Mouse (Mus musculus): ENCODE data around the gene Tnfaip6. TPM values are rescaled to one million over a fixed set of nuclear protein-coding genes. Genes with fewer than 3 reads are reported as not detected.
"Not testable (repeated sequence)": the region's sequence is repeated elsewhere in the genome, so short reads cannot be mapped to it uniquely, and the experiment has no call there.

Tnfaip6 gene
- polyA plus RNA-seq (2015; fragmentation: Nextera tagmentation; extraction: Ambion mirVana), result 3.2 and 3.8 TPM in 2 replicates

DNA sequence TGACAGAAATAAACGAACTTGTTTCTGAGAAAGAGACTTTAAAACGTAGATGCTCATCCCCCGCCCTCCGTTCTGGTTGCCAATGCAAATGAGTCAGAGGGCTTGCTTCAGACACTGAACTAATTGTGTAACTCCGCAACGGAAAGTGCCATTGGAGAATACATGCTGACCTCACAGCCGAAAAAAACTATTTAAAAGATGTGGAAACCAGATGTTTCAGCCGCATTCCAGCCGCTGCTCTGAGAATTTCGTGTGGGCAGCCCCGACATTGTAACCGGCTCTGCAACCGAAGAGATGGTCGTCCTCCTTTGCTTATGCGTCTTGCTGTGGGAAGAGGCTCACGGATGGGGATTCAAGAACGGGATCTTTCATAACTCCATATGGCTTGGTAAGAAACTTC lies at the start of gene Tnfaip6:
TSS of gene Tnfaip6 (plus strand) at position 128 of the 400 bp plus-strand sequence.
- H3K9ac ChIP-seq, result peak within 1 kb of the TSS; percentile 14; the same call in 1 of the 2 replicates
- no peak within 1 kb of the TSS for H3K27ac ChIP-seq (replicated peaks)
- under 1% methylated on average over 17 of the region's 17 CpGs for WGBS
- no peaks in the 10 kb centered on the region for H3K36me3 ChIP-seq
- H3K27me3 ChIP-seq, result no peaks in the 10 kb centered on the region
- peak within 1 kb of the TSS; percentile 61 for H3K4me2 ChIP-seq
- no peaks in the 10 kb centered on the region for H3K9me3 ChIP-seq
- H3K4me3 ChIP-seq, result peak within 1 kb of the TSS; percentile 37
- 0 out of 2 replicates have a peak, but pooled peaks cover 6% of the 10 kb centered on the region for H3K4me1 ChIP-seq (replicated peaks)
- ATAC-seq (ENCODE audit: low FRiP score, low read depth), result peak; percentile 72; the same call in 1 of the 2 replicates

DNA sequence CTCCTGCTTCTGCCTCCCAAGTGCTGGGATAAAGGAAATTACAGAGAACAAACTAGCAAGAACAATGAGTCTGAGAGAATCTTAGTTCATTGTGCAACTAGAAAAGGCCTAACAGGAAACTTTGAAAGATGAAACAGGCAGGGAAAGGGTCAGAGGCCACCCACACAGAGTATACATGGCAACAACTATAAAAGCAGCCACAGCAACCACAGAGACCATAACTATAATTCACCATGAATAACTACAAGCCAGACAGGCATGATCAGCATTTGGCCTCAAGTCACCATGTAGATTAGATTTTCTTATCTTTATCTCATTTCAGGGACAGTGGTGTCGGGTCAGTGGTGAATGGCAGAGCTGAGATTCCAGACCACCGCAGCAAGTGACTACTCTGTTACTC lies 48.2 kb upstream of the Tnfaip6 start:
- no peaks in the 10 kb centered on the region for H3K9me3 ChIP-seq
- WGBS, result 78% methylated on average over 2 of the region's 2 CpGs
- no peaks in the 10 kb centered on the region for H3K27me3 ChIP-seq
- H3K27ac ChIP-seq (replicated peaks), result no peak overlapping the region
- no peaks in the 10 kb centered on the region for H3K36me3 ChIP-seq
- H3K4me3 ChIP-seq, result no peak overlapping the region
- no peak overlapping the region for H3K4me2 ChIP-seq
- no peak for ATAC-seq (ENCODE audit: low FRiP score, low read depth)
- no peak overlapping the region for H3K9ac ChIP-seq
- no peaks in the 10 kb centered on the region for H3K4me1 ChIP-seq (replicated peaks)

DNA sequence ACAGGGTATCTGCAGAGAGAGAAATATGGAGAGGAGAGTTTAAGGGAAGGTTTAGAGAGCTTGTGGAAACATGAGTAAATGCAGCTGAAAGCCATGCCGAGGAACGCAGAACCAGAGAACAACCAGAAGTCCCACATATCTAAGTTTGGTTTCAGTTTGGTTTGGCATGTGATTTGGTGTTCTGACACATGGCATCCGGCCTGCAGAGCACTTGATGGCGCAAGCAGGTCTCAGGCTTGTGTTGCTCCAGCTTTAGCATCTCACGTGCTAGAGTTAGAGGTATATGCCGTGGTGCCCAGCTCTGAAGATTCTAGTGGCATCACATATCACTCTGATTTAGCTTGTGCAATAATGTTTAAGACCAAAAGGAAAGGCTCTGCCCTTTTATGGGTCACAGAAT lies 46.4 kb upstream of the Tnfaip6 start:
- WGBS, result 93% methylated on average over 6 of the region's 6 CpGs

DNA sequence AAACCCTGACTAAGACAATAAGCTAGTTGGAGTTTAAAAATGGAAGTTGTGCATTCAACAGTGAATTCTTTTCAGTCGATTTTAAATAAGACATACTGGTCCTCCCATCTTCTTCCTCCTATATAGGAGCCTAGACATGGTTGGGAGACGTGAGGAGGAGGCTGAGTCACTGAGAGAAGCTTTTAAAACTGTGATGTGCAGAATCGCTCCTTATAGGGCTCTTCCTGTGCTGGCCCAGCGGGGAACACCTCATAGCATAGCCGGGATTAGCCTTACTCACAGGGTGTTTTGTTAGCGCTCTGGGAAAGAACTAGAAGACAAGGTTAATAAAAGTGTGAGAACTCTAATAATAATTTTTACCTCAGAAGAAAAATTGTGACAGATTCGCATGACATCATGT lies 37.8 kb upstream of the Tnfaip6 start:
- no peaks in the 10 kb centered on the region for H3K4me1 ChIP-seq (replicated peaks)
- no peaks in the 10 kb centered on the region for H3K36me3 ChIP-seq
- H3K27ac ChIP-seq (replicated peaks), result no peak overlapping the region
- no peak overlapping the region for H3K4me3 ChIP-seq
- H3K9ac ChIP-seq, result no peak overlapping the region
- H3K9me3 ChIP-seq, result no peaks in the 10 kb centered on the region
- H3K4me2 ChIP-seq, result no peak overlapping the region
- H3K27me3 ChIP-seq, result no peaks in the 10 kb centered on the region
- no peak for ATAC-seq (ENCODE audit: low FRiP score, low read depth)
- 67% methylated on average over 7 of the region's 7 CpGs for WGBS

More for the DNA sequence above, 46.4 kb upstream of the Tnfaip6 start:
- H3K27me3 ChIP-seq, result no peaks in the 10 kb centered on the region
- ATAC-seq (ENCODE audit: low FRiP score, low read depth), result no peak
- no peak overlapping the region for H3K4me3 ChIP-seq
- no peaks in the 10 kb centered on the region for H3K4me1 ChIP-seq (replicated peaks)
- no peak overlapping the region for H3K4me2 ChIP-seq
- no peak overlapping the region for H3K9ac ChIP-seq
- no peaks in the 10 kb centered on the region for H3K9me3 ChIP-seq
- no peak overlapping the region for H3K27ac ChIP-seq (replicated peaks)
- H3K36me3 ChIP-seq, result no peaks in the 10 kb centered on the region

DNA sequence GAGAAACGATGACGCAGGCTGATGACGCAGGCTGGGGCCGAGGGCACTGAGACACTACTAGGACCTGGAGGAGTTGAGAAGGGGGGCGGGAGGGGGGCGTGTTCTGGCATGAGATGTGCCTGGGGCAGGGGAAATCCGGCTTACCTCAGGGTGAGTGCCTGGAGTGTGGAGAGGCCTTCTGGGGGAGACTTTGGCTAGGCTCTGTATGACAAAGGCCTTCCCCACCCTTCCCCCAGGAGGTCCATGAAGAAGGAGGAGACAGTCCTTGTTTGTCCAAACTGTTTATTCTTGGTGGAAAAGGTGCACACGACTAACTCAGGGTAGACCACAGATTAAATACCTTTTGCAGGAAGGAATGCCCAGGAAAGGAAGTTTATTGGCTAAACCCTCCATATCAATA lies 36.3 kb upstream of the Tnfaip6 start:
- WGBS, result 94% methylated on average over 8 of the region's 8 CpGs
- Histone ChIP-seq H3K9ac (no peak overlapping the region), H3K27ac (replicated peaks) (no peak overlapping the region), H3K4me1 (replicated peaks) (no peaks in the 10 kb centered on the region), H3K4me2 (no peak overlapping the region), H3K9me3 (no peaks in the 10 kb centered on the region), H3K27me3 (no peaks in the 10 kb centered on the region), H3K4me3 (no peak overlapping the region), H3K36me3 (no peaks in the 10 kb centered on the region)
- no peak for ATAC-seq (ENCODE audit: low FRiP score, low read depth)

DNA sequence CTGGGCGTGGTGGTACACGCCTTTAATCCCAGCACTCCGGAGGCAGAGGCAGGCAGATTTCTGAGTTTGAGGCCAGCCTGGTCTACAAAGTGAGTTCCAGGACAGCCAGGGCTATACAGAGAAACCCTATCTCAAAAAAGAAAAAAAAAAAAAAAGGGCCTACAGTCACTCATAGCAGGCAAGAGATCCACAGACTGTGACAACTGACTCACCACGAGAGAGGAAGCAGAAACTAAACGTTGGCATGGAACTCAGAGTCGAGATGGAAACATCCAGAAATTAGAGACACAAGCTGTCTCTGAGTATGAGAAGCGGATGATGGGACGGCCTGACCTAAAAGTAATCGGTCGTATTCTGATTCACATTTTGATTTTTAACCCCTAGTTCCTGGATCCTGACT lies 35.5 kb upstream of the Tnfaip6 start:
- not testable (repeated sequence) for ATAC-seq (ENCODE audit: low FRiP score, low read depth); H3K9ac ChIP-seq; H3K9me3 ChIP-seq; H3K4me1 ChIP-seq (replicated peaks); H3K36me3 ChIP-seq; H3K27me3 ChIP-seq; H3K4me3 ChIP-seq; H3K4me2 ChIP-seq; H3K27ac ChIP-seq (replicated peaks)
- WGBS, result 95% methylated on average over 10 of the region's 10 CpGs

DNA sequence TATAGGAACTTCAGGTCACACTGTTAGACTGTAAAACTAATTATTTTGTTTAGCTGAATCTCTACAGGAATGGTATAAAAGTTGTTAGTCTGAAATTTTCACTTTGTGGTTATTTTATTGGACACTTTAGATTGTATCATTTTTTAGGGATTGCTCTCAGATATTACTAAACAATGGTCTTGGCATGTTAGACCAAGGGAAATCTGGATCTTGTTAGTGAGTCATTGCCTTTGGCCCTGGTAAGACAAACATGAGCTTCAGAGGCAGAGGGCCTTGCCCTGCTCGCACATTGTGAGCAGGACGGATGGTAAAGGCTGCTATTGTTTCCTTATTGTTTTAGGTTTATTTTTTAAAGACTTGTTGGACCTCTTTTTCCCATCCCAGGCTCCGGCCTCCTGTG lies 31.4 kb upstream of the Tnfaip6 start:
- Histone ChIP-seq H3K4me1 (replicated peaks) (no peaks in the 10 kb centered on the region), H3K4me3 (no peak overlapping the region), H3K27me3 (no peaks in the 10 kb centered on the region), H3K4me2 (no peak overlapping the region), H3K36me3 (no peaks in the 10 kb centered on the region), H3K9me3 (no peaks in the 10 kb centered on the region), H3K9ac (no peak overlapping the region), H3K27ac (replicated peaks) (no peak overlapping the region)
- 84% methylated on average over 3 of the region's 3 CpGs for WGBS
- ATAC-seq (ENCODE audit: low FRiP score, low read depth), result no peak

DNA sequence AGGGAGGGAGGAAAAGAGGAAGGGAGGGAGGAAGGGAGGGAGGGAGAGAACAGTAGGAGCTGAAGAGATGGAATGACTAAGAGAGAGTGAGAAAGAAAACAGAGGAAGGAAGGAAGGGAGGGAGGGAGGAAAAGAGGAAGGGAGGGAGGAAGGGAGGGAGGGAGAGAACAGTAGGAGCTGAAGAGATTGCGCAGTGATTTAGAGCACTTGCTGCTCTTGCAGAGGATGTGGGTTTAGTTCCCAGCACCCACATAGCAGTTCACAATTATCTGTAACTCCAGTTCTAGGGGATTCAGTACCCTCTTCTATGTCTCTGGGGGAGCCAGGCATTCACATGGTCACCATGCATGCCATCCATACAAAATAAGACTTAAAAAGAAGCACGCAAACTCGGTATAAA lies 26.0 kb upstream of the Tnfaip6 start:
- H3K4me1 ChIP-seq (replicated peaks); H3K27ac ChIP-seq (replicated peaks); H3K36me3 ChIP-seq; H3K9me3 ChIP-seq; H3K27me3 ChIP-seq; ATAC-seq (ENCODE audit: low FRiP score, low read depth); H3K4me2 ChIP-seq; H3K4me3 ChIP-seq; H3K9ac ChIP-seq: not testable (repeated sequence)
- 87% methylated on average over 3 of the region's 3 CpGs for WGBS

DNA sequence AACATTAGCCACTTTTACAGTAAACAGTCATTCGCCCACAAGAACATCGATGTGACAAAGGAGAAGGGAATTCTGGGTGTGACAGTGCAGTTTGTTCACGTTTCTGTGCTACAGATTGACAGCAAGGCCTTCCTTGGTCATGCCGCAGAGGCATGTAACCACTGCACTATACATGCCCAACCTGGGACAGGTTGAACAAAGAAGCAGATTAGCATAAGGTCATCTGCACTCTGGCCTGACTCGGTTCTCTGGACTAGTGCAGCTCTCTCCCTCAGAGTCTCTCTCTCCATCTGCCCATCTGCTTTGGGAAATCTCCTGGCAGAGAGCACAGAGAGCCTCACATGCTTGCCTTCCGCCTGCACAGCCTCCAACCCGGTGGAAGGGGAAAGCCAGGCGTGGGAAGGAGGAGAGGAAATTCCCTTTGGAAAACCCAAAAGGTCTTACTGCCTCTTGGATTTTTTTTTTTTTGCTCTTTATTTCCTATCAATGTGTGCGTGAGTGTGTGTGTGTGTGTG lies 24.4 kb upstream of the Tnfaip6 start:
- no peak overlapping the region for H3K4me3 ChIP-seq
- 72% methylated on average over 9 of the region's 9 CpGs for WGBS
- H3K9ac ChIP-seq, result no peak overlapping the region
- ATAC-seq (ENCODE audit: low FRiP score, low read depth), result no peak
- no peaks in the 10 kb centered on the region for H3K9me3 ChIP-seq
- H3K36me3 ChIP-seq, result no peaks in the 10 kb centered on the region
- H3K27me3 ChIP-seq, result no peaks in the 10 kb centered on the region
- no peak overlapping the region for H3K27ac ChIP-seq (replicated peaks)
- H3K4me1 ChIP-seq (replicated peaks), result 0 out of 2 replicates have a peak, but pooled peaks cover 7% of the 10 kb centered on the region
- H3K4me2 ChIP-seq, result no peak overlapping the region

DNA sequence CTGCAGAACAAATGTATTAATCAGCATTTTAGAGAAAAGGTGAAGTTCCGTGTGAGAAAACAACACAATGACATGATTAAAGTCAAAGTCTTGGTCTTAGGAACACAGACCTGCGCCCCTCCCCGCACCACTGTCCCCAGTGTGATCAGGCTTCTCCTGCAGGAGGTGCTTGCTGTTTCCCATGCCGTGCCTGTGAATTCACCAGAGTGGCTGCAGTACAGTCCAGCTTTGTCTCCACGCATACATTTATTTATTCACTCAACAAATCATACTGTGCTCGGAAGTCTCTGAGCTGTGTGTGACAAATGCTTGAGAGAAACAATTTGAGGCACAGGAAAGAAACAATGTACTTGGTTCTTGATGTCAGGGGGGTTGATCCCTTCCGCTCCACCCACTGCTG lies 21.4 kb upstream of the Tnfaip6 start:
- 23% methylated on average over 7 of the region's 7 CpGs for WGBS
- Histone ChIP-seq H3K36me3 (no peaks in the 10 kb centered on the region), H3K9me3 (no peaks in the 10 kb centered on the region), H3K4me2 (peak overlapping the region; percentile 30), H3K27ac (replicated peaks) (no peak overlapping the region), H3K4me1 (replicated peaks) (0 out of 2 replicates have a peak, but pooled peaks cover 7% of the 10 kb centered on the region), H3K4me3 (no peak overlapping the region), H3K27me3 (no peaks in the 10 kb centered on the region), H3K9ac (0 out of 2 replicates have a peak overlapping the region, but pooled peaks have one; percentile 3)
- ATAC-seq (ENCODE audit: low FRiP score, low read depth), result no peak

DNA sequence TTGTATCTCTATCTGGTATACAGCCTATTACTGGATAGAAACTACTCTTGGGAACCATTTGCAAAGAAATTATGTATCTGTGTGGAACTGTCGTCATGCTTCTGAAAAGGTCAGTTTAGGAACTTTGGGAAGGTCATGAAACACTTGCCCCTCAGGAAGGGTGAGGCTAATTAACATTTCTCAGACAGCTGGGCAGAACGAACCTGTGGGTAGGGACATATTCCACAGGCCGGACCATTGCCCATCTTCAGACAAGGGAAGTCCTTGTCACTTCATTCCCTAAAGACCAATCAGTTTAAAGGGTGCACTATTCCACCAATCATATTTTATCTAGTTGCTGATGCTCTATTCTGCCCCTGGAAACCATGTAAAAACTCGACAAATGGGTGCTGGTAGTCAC lies 10.7 kb upstream of the Tnfaip6 start:
- Histone ChIP-seq H3K27ac (replicated peaks) (no peak overlapping the region), H3K4me1 (replicated peaks) (no peaks in the 10 kb centered on the region), H3K4me2 (no peak overlapping the region), H3K4me3 (no peak overlapping the region), H3K27me3 (no peaks in the 10 kb centered on the region), H3K9ac (no peak overlapping the region), H3K36me3 (no peaks in the 10 kb centered on the region), H3K9me3 (no peaks in the 10 kb centered on the region)
- 65% methylated on average over 4 of the region's 4 CpGs for WGBS
- no peak for ATAC-seq (ENCODE audit: low FRiP score, low read depth)

DNA sequence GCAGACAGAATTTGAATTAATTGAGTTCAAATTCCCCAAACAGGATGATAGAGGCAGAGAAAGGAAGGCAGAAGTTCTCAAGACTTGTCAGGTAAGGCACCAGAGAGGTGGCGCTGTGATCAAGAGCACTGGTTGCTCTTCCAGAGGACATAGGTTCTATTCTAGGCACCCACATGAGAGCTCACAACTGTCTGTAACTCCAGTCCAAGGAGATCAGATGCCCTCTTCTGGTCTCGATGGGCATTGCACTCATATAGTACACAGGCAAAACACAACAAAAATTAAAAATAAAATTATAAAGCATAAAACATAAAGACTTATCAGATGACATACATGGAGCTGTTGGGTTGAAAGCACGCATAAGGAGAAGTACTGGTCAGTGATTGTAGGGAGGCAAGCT lies 8.4 kb upstream of the Tnfaip6 start:
- H3K27me3 ChIP-seq, result no peaks in the 10 kb centered on the region
- H3K4me2 ChIP-seq, result no peak overlapping the region
- H3K4me3 ChIP-seq, result no peak overlapping the region
- no peak overlapping the region for H3K27ac ChIP-seq (replicated peaks)
- no peaks in the 10 kb centered on the region for H3K36me3 ChIP-seq
- no peak for ATAC-seq (ENCODE audit: low FRiP score, low read depth)
- no peak overlapping the region for H3K9ac ChIP-seq
- H3K9me3 ChIP-seq, result no peaks in the 10 kb centered on the region
- WGBS, result 94% methylated on average over 3 of the region's 3 CpGs
- H3K4me1 ChIP-seq (replicated peaks), result no peaks in the 10 kb centered on the region

DNA sequence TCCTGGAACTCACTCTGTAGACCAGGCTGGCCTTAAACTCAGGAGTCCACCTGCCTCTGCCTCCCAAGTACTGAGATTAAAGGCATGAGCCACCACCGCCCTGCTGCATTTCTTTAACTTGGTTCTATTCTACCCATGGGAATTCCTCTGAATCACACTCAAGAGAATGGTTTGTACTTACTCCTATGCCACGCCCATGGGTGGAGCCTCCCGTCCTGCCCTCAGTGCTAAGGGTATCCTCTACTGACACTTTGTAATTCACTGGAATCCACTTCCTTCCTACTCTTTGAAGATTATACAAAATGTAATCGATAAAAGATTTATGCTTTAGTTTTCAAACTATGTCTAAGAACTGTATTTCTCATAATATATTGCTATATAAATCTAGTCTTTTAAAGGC lies 6.3 kb upstream of the Tnfaip6 start:
- H3K9ac ChIP-seq, result no peak overlapping the region
- H3K9me3 ChIP-seq, result no peaks in the 10 kb centered on the region
- no peaks in the 10 kb centered on the region for H3K27me3 ChIP-seq
- H3K36me3 ChIP-seq, result no peaks in the 10 kb centered on the region
- no peaks in the 10 kb centered on the region for H3K4me1 ChIP-seq (replicated peaks)
- H3K4me3 ChIP-seq, result no peak overlapping the region
- H3K4me2 ChIP-seq, result no peak overlapping the region
- 87% methylated on average over 4 of the region's 4 CpGs for WGBS
- no peak overlapping the region for H3K27ac ChIP-seq (replicated peaks)
- ATAC-seq (ENCODE audit: low FRiP score, low read depth), result no peak
